Mouse (Mus musculus) liver, adult 2 months (tissue): ENCODE measurements at regions not wholly inside any gene's neighbourhood (a gene's known extent, or its start where the extent isn't known, plus 50 kb on each side); places are given as distances from the start of the nearest gene placed in this dataset.

Source experiments
- CTCF ChIP-seq: fragments of 200-500 bp; IDR thresholded peaks from 2 replicates; pipeline ENCODE4 v1.5.1; 2011; ENCODE audit warnings: low read depth, low read length, control low read depth
- POLR2A ChIP-seq: fragments of 200-500 bp; IDR thresholded peaks from 2 replicates; pipeline ENCODE4 v1.6.1; 2011; ENCODE audit warnings: low read length, control low read depth; ENCODE audit not compliant: insufficient read depth; ENCODE audit errors: extremely low read depth

GRCm38 (mm10) chr13:44068951-44069350, 284.4 kb downstream of the Cd83 start:
- TF ChIP-seq CTCF (no peak), POLR2A (no peak)
